Mouse (Mus musculus) right cerebral cortex, postnatal 4 days (tissue): Measurements from ENCODE around the gene Ces1e.

Experiments
- DNase-seq: peaks from one replicate; pipeline ENCODE4 v3.0.0-alpha.2; 2022

The Ces1e gene

DNA sequence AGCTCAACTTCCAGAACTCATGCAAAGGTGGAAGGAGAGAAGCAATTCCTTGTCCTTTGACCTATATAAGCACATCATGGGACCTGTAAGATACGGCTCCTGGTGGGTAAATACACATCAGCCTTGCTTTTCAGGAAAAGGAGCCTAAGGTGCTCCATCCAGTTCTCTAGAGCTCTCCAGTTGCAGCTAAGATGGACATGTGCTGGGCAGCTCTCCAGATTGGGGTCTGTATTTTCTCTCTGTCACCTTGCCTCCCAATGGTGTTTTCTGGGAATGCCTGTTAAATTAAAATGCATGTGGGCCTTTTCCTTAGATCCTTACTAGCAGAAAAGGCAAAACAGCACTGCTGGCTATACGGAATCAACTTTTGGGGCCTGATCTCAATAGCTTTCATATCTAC is 54.9 kb downstream of the Ces1e start:
- no peak for DNase-seq

DNA sequence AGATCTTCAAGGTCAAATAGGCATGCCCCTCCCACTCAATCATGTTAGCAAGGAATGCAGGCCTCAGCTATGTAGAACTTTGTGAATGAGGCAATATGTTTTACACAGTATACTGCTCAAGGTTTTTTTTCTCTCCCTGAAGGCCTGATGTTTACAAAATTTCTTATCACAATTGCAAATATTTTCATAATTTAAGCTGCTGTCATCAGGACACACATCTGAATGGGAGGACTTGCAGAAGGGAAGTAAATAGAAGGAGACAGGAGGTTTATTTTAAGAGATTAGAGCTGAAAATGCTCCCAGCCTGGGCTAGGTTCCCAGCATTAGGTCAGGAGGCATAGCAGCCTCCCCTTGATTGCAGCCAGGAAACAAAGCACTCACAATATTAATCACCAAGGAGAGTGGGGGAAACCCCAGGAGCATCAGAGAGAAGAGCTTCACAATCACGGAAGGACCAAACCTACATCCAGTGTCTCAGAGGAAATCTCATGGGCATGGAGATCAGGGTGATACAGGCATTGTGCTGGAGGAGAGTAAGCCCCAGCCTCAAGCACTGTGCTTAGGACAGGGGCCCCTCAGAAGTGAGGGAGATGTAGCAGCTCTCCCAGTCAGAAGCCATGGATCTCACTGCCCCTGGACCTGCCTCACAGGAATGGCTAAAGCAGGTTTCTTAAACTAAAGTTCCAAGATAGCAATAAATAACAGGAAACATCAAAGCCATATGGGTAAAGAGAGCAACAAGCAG is 57.4 kb downstream of the Ces1e start:
- no peak for DNase-seq

DNA sequence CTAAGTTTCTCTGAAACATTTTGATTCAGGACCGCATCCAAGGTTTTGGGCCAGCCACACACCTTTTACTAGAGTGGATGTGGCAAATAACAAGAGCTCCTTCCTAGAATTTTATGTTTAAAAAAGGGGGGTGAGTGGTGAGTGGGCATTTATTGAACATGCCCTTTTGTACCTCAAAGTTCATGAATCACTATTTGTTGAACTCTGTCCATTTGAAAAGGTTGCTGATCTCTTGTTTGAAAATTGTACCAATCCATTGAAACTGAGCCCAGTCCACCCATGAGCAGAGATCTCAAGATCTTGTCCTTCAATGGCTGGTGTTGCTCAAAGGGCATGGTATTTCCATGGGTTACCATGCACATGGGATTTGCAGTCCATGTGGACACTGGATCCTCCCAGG is 66.1 kb downstream of the Ces1e start:
- DNase-seq = no peak

DNA sequence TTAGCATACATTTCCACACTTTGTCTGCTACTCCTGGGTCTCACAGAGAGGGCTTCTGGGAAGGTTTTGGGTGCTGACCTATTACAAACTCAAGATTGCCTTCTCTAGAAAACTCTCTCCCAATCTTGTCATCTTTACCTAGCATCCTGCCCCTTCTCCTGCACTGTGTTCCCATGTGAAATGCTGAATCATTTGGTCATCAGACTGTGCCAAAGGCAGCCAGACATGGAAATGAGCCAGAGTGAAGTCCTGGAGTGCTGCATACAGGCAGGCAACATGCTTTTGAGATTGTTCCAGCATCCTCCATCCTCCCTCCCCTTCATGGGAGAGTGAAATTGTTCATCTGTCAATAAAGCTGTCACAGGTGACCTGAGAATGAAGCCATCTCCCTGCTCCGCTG is 78.0 kb downstream of the Ces1e start:
- no peak for DNase-seq
